Mouse (Mus musculus) hindbrain, embryonic 11.5 days (tissue): ENCODE data around the gene Prkag3. TPM values are rescaled to one million over a fixed set of nuclear protein-coding genes. Genes with fewer than 3 reads are reported as not detected.

Experiments
- ATAC-seq: fragments of 200-750 bp; cut with Nextera tagmentation; 2 replicates; pipeline ENCODE4 v1.8.0; 2017; ENCODE audit warnings: mild to moderate bottlenecking, moderate TSS enrichment, moderate library complexity; ENCODE audit not compliant: low FRiP score
- DNase-seq: peaks from one replicate; pipeline ENCODE4 v3.0.0-alpha.2; 2015; ENCODE audit warnings: low spot score
- H3K27ac ChIP-seq: fragments of 300-500 bp; sonication (generic); 2 replicates; pipeline ENCODE4 v1.5.1; 2014; ENCODE audit warnings: mild to moderate bottlenecking, low read depth, low read length
- H3K27me3 ChIP-seq: fragments of 300-500 bp; sonication (generic); 2 replicates; pipeline ENCODE4 v1.6.1; 2014; ENCODE audit warnings: mild to moderate bottlenecking, low read length, moderate library complexity, mixed read lengths; ENCODE audit not compliant: control insufficient read depth, insufficient read depth
- H3K36me3 ChIP-seq: fragments of 300-500 bp; sonication (generic); 2 replicates; pipeline ENCODE4 v1.6.1; 2014; ENCODE audit warnings: mild to moderate bottlenecking, low read length, moderate library complexity, mixed read lengths; ENCODE audit not compliant: control insufficient read depth, insufficient read depth
- H3K4me1 ChIP-seq: fragments of 300-500 bp; sonication (generic); replicated peaks from 2 replicates; pipeline ENCODE4 v1.6.1; 2014; ENCODE audit warnings: low read length, mixed read lengths; ENCODE audit not compliant: control insufficient read depth, insufficient read depth
- H3K4me2 ChIP-seq: fragments of 300-500 bp; sonication (generic); replicated peaks from 2 replicates; pipeline ENCODE4 v1.6.1; 2014; ENCODE audit warnings: mild to moderate bottlenecking, low read depth, low read length
- H3K4me3 ChIP-seq: fragments of 300-500 bp; sonication (generic); 2 replicates; pipeline ENCODE4 v1.5.1; 2014; ENCODE audit warnings: low read depth, low read length
- H3K9ac ChIP-seq: fragments of 300-500 bp; sonication (generic); 2 replicates; pipeline ENCODE4 v1.6.1; 2014; ENCODE audit warnings: low read depth, low read length
- H3K9me3 ChIP-seq: fragments of 300-500 bp; sonication (generic); 2 replicates; pipeline ENCODE4 v1.6.1; 2016; ENCODE audit warnings: low read length; ENCODE audit not compliant: control insufficient read depth
- WGBS: fragments of 180-500 bp; shearing (Covaris S2); extraction: QIAGEN DNeasy Blood & Tissue Kit; methylation state at CpG from one replicate; pipeline ENCODE4 v1.1.7; 2014; 5-methylcytosine and 5-hydroxymethylcytosine counted together
- polyA plus RNA-seq: library from polyadenylated mRNA; unstranded; fragments of >200 nt; fragmentation: Nextera tagmentation; extraction: Ambion mirVana; gene quantifications from 2 replicates; pipeline ENCODE4 v1.2.1, GENCODE M21; 2014

Gene Prkag3
- polyA plus RNA-seq, 1 experiment from 2014 or later: 0.22 TPM

DNA sequence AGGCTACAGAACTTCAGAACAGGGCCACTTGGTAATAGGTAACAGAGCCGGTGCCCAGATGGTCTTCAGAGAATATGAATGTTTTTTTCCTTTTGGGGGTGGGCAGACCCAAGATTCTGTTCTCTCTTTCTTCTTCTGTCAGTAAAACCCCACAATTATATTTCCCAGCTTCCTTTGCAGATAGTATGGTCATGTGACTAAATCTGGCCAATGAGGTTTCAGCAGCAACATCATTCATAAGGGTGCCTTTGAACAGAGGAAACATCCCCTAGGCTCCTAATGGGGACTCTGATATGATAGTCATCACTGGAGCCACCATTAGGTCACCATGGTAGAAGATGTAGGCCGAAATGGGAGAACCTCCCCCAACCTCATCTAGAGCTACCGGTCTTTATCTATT, 3.8 kb upstream of the Prkag3 start:
- peaks cover 6% of the 10 kb centered on the region for H3K27me3 ChIP-seq
- no peak overlapping the region for H3K27ac ChIP-seq
- ATAC-seq (no peak), DNase-seq (no peak)
- H3K4me1 ChIP-seq: no peaks in the 10 kb centered on the region
- H3K4me3 ChIP-seq: no peak overlapping the region
- no peaks in the 10 kb centered on the region for H3K9me3 ChIP-seq
- H3K36me3 ChIP-seq: no peaks in the 10 kb centered on the region
- 95% methylated on average over 3 of the region's 3 CpGs for WGBS
- no peak overlapping the region for H3K4me2 ChIP-seq
- H3K9ac ChIP-seq: no peak overlapping the region

DNA sequence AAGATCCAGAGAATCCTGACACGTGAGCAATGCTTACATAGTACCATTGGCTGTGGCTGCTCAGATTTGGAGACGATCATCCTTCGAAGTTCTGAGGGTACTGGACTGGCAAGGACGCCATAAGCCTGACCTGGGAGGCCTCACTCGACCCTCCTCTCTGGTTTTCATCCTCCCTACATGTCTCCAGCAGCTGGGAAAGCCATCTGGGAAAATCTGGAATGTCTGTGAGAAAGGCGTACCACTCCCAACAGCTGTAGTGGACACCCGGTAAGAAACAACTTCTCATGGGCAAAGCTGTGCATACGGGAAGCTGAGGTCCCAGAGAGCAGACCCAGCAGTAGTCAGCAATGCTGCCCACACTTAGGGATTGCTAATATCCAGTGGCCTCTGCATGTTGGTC, 3.1 kb upstream of the Prkag3 start:
- Histone ChIP-seq H3K4me3 (no peak overlapping the region), H3K27me3 (peaks cover 9% of the 10 kb centered on the region), H3K9ac (no peak overlapping the region), H3K4me2 (no peak overlapping the region), H3K27ac (no peak overlapping the region), H3K9me3 (no peaks in the 10 kb centered on the region), H3K36me3 (no peaks in the 10 kb centered on the region), H3K4me1 (no peaks in the 10 kb centered on the region)
- DNase-seq (no peak), ATAC-seq (no peak)
- WGBS: 87% methylated on average over 8 of the region's 8 CpGs

DNA sequence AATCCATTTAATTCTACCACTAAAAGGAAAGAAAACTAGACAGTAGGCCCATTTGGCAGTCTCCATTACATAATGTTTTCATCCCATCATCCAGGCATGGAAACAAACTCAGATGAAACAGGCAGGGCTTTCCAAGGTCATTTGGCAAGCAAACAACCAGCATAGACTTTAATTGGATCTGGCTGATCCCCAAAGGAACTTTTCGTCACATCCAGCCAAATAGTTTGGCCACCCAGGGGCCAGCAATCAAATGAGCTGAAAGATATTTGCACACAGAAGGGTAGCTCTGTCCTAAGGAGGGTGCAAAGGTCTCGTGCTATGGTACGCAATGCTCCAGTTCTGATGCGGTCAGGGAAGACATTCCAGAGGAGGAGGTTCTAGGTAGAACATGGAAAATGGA, 1.7 kb upstream of the Prkag3 start:
- Histone ChIP-seq H3K9me3 (no peaks in the 10 kb centered on the region), H3K4me1 (no peaks in the 10 kb centered on the region), H3K9ac (no peak overlapping the region), H3K36me3 (no peaks in the 10 kb centered on the region), H3K4me2 (no peak overlapping the region), H3K27ac (no peak overlapping the region), H3K4me3 (no peak overlapping the region), H3K27me3 (peaks cover 9% of the 10 kb centered on the region)
- ATAC-seq: no peak
- no peak for DNase-seq
- 85% methylated on average over 4 of the region's 4 CpGs for WGBS

DNA sequence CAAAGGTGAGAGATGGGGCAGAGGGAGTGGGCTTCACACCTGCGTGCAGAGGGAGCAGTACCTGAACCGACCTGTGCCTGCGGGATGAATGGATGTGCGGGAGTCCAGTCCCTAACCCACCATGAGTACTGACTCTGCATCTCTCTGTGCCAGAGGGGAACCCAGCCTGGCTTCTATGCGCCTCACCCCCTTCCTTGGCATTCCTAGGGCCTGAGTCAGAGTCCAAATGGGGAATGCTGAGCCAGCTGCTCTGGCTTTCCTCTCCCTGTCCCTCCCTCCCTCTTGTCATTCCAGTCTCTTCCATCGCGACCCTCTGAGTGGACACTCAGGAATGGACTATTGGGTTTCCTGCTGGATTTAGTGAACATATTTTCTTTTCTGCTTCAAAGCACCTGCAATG, 280 bp upstream of the Prkag3 start:
- Histone ChIP-seq H3K9me3 (no peaks in the 10 kb centered on the region), H3K36me3 (no peaks in the 10 kb centered on the region), H3K27ac (no peak overlapping the region), H3K9ac (no peak overlapping the region), H3K4me3 (no peak overlapping the region), H3K27me3 (peaks cover 9% of the 10 kb centered on the region), H3K4me2 (no peak overlapping the region), H3K4me1 (no peaks in the 10 kb centered on the region)
- ATAC-seq: no peak
- no peak for DNase-seq
- 64% methylated on average over 7 of the region's 7 CpGs for WGBS

DNA sequence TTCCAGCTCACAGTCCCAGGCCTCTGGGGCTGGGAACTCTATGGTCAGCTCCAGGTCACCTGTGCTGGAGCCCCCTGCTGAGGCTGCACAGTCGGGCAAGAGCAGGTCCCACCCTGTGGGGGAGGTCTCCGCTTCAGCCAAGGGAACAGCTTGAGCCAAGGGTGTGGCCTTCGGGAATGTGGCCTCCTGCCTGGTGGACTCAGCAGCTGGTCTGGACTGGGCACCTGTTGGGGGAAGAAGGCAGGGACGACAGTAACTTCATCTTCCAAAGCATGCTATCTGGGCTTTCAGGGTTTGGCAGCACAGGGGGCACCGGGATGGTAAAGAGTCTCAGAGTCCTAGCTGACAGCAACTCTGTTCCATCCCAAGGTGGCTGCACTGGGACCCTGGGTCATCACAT, 1.7 kb downstream of the Prkag3 start:
- Histone ChIP-seq H3K4me1 (no peaks in the 10 kb centered on the region), H3K9me3 (no peaks in the 10 kb centered on the region), H3K36me3 (no peaks in the 10 kb centered on the region), H3K4me3 (no peak overlapping the region), H3K27me3 (peaks cover 9% of the 10 kb centered on the region), H3K4me2 (no peak overlapping the region), H3K27ac (no peak overlapping the region), H3K9ac (no peak overlapping the region)
- DNase-seq: no peak
- ATAC-seq: no peak
- 81% methylated on average over 5 of the region's 5 CpGs for WGBS

DNA sequence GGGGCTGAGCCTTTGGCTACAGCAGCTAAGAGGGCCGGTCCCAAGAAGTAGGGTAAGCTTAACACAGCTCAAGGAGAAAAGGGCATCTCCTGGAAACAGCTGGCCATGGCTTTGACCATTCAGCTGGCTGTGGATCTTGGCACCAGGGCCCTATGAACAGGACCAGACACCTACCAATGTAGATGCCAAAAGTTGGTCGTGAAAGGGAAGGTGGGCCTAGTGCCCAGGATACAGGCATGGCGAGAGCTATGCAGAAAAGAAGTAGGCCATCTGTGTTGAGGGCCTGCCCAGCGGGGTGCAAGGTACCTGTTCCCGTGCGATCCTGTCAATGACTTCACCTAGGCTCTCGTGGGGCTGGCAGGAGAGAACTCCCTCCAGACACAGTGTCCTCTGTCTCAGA, 8.2 kb downstream of the Prkag3 start:
- 81% methylated on average over 7 of the region's 7 CpGs for WGBS
- no peak for ATAC-seq
- H3K4me2 ChIP-seq: no peak overlapping the region

DNA sequence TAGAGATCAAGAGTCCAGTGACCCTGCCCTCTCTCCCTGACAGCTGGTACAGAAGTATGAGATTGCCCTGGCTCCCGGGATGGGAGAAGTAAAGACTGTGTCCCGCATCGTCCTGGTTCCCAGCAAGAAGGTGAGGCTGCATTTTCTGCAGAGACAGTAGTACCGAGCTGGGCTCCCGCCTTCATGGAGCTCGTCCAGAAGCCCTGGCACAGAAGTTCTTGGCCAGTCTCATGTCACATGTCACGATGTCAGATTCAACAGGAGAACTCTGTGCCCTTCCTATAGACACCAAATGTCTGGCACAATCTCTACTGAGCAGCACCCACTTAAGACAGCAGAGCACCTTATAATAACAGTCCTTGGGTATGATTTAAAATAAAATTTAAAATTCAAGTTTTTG, 11.5 kb downstream of the Prkag3 start:
- H3K9me3 ChIP-seq: no peaks in the 10 kb centered on the region
- no peak overlapping the region for H3K4me3 ChIP-seq
- H3K27me3 ChIP-seq: no peaks in the 10 kb centered on the region
- H3K4me1 ChIP-seq: no peaks in the 10 kb centered on the region
- ATAC-seq: no peak
- no peak overlapping the region for H3K4me2 ChIP-seq
- H3K27ac ChIP-seq: no peak overlapping the region
- 91% methylated on average over 7 of the region's 7 CpGs for WGBS
- H3K36me3 ChIP-seq: no peaks in the 10 kb centered on the region
- no peak for DNase-seq
- H3K9ac ChIP-seq: no peak overlapping the region

More for the DNA sequence above, 8.2 kb downstream of the Prkag3 start:
- Histone ChIP-seq H3K36me3 (no peaks in the 10 kb centered on the region), H3K9ac (no peak overlapping the region), H3K4me1 (no peaks in the 10 kb centered on the region), H3K4me3 (no peak overlapping the region), H3K27ac (no peak overlapping the region), H3K27me3 (no peaks in the 10 kb centered on the region), H3K9me3 (no peaks in the 10 kb centered on the region)
- no peak for DNase-seq

DNA sequence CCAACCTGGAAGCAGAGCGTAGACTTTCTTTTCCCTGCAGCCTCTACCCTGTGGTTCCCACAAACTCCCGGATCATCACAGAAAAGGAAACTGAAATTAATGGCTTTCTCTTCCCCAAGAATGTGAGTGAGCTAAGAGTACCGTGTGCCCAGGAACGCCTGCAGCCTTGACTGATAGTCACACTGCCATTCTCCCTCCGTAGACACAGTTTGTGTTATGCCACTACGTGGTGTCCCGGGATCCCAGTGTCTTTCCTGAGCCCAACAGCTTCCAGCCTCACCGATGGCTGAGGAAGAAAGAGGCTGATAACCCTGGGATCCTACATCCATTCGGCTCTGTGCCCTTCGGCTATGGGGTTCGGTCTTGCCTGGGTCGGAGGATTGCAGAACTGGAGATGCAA, 12.0 kb downstream of the Prkag3 start:
- no peaks in the 10 kb centered on the region for H3K36me3 ChIP-seq
- H3K4me2 ChIP-seq: no peak overlapping the region
- DNase-seq (no peak), ATAC-seq (no peak)
- no peak overlapping the region for H3K4me3 ChIP-seq
- H3K27me3 ChIP-seq: no peaks in the 10 kb centered on the region
- H3K4me1 ChIP-seq: no peaks in the 10 kb centered on the region
- H3K9me3 ChIP-seq: no peaks in the 10 kb centered on the region
- no peak overlapping the region for H3K27ac ChIP-seq
- WGBS: 87% methylated on average over 12 of the region's 12 CpGs
- H3K9ac ChIP-seq: no peak overlapping the region

DNA sequence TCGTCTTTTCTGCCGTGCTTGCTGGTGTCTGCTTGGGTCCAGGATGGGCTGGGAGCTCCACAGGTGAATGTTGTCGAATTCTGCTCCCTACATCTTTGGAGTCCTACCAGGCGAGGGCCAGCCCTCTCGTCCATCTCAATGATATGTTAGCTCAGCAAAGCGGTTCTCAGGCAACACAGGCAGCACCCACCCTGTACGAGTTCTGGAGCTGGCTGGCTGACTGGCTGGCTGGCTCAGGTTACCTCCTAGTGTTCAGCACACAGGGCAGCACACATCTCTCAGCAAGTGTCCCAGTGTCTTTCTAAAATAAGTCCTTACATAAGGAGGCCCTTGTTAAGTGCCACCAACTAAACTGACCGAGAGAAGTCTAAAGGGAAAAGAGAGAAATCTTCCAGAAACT, 20.6 kb downstream of the Prkag3 start:
- Histone ChIP-seq H3K4me3 (no peak overlapping the region), H3K36me3 (no peaks in the 10 kb centered on the region), H3K4me2 (no peak overlapping the region), H3K27ac (no peak overlapping the region), H3K9ac (no peak overlapping the region), H3K4me1 (no peaks in the 10 kb centered on the region), H3K9me3 (no peaks in the 10 kb centered on the region), H3K27me3 (no peaks in the 10 kb centered on the region)
- ATAC-seq (no peak), DNase-seq (no peak)
- WGBS: 70% methylated on average over 8 of the region's 8 CpGs
